Comparison of ENCODE assay signal across 14 mouse cellular contexts in genomic region chr14:59504831-59505230, GRCm38 (mm10).
"Had no signal": no experiment of that assay in that cellular context is flagged by ENCODE, and none has a peak within 500 bp of the region (broad histone marks: within the 10 kb centered on the region; RNA-seq: fewer than 3 reads in every experiment).

No protein-coding gene starts in this region.

- ATAC-seq: intestine, embryonic 16.5 days; liver, embryonic 12.5 days; midbrain, embryonic 13.5 days had no signal

- H3K9ac ChIP-seq: kidney, embryonic 15.5 days; liver, embryonic 12.5 days; lung, embryonic 15.5 days; midbrain, embryonic 13.5 days had no signal

- DNase-seq: kidney, adult 2 months; kidney, postnatal 14 days; lung, postnatal 14 days; right cerebral cortex, postnatal 25 days; thymus, adult 18-20 months; thymus, postnatal 25 days had no signal

- H3K4me3 ChIP-seq: kidney, embryonic 15.5 days; left cerebral cortex, adult 2 months; limb, embryonic 10.5 days; liver, embryonic 12.5 days; lung, embryonic 15.5 days; midbrain, embryonic 13.5 days had no signal

- H3K4me2 ChIP-seq: kidney, embryonic 15.5 days; liver, embryonic 12.5 days; lung, embryonic 15.5 days; midbrain, embryonic 13.5 days had no signal

- H3K9me3 ChIP-seq: kidney, embryonic 15.5 days; limb, embryonic 10.5 days; liver, embryonic 12.5 days; lung, embryonic 15.5 days; midbrain, embryonic 13.5 days had no signal

- H3K4me1 ChIP-seq: kidney, embryonic 15.5 days; limb, embryonic 10.5 days; liver, embryonic 12.5 days; lung, embryonic 15.5 days; midbrain, embryonic 13.5 days had no signal

- H3K27ac ChIP-seq: kidney, embryonic 15.5 days; left cerebral cortex, adult 2 months; limb, embryonic 10.5 days; liver, embryonic 12.5 days; lung, embryonic 15.5 days; macrophage; midbrain, embryonic 13.5 days had no signal

- H3K27me3 ChIP-seq: kidney, embryonic 15.5 days; liver, embryonic 12.5 days; lung, embryonic 15.5 days; midbrain, embryonic 13.5 days had no signal

- H3K36me3 ChIP-seq: limb, embryonic 10.5 days; lung, embryonic 15.5 days; midbrain, embryonic 13.5 days had no signal
